Mouse (Mus musculus) brain, embryonic 14.5 days (tissue): ENCODE data around the gene Rho.

Experiments used
- CTCF ChIP-seq: fragments of 200-500 bp; IDR thresholded peaks from 2 replicates; pipeline ENCODE4 v1.5.1; 2012; ENCODE audit warnings: inconsistent platforms, mild to moderate bottlenecking, moderate library complexity, borderline replicate concordance; ENCODE audit not compliant: insufficient read depth, insufficient read length; ENCODE audit errors: extremely low read depth
- POLR2A ChIP-seq: fragments of 200-500 bp; IDR thresholded peaks from 2 replicates; pipeline ENCODE4 v1.6.1; 2012; ENCODE audit warnings: mild to moderate bottlenecking, inconsistent platforms, borderline replicate concordance; ENCODE audit not compliant: poor library complexity, insufficient read depth, insufficient read length, severe bottlenecking; ENCODE audit errors: extremely low read depth

- TF ChIP-seq POLR2A (no peak), CTCF (no peak)
These were observed 35.2 kb upstream of the Rho start for GRCm38 (mm10) chr6:115896346-115896745.
